Mouse (Mus musculus): ENCODE results near the gene Rbm33.

The Rbm33 gene

DNA sequence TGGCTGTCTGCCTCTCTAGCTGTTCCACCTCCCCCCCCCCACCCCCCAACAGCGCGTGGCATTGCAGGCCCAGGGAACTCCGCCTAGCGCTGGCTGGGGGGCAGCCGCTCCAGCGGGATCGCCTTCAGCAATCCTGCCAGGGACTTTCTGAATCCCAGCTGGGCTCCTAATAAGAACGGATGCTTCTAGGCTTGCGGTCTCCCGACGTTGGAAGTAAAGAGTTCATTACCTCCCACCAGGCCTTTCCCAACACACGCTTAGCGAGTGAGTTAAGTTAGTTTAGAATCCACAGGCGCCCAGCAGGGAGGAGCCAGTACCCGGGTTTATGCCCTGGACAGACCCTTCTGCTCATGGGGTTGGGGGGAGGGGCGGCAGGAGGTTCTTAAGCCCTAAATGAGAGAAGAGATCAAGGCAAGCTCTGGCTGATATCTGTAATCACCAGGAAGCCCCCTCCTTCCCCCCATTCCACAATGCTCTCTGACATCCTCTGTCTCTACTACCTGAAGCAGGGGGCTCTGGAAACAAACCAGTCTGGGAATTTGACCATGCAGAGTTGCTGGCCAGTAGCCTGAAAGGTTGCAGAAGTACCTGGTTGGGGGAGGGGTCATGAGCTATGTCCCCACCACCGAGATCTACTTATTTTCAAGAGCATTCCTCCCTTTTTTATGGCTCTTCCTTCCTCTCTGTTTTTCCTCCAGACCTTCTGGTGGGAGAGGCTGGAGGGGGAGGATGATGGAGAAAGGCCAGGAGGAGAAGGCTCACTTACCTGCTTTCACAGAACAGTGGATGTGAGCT lies 143.8 kb downstream of the Rbm33 start:
- no peak for TF ChIP-seq GATA4 (IDR thresholded peaks at IDR 0.05; ENCODE audit: insufficient replicate concordance, low read length)

DNA sequence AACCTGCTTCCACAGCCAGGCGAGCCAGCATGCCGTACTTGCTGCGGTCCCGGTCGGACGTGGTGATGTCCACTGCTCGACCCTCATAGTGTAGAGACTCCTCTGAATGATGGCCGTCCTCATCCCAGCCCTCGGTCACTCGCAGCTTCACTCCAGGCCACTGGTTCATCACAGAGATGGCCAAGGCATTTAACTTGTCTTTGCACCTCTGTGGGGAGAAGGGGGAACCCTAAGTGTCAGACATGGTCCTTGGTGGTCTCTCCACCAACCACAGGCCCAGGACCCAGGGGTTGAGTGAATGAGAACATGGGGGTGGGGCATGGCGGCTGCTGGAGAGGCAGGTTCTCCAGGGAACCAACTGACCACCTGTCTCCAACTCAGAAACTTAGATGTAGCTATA lies 144.5 kb downstream of the Rbm33 start:
- no peak for TF ChIP-seq GATA4 (IDR thresholded peaks at IDR 0.05; ENCODE audit: insufficient replicate concordance, low read length)

DNA sequence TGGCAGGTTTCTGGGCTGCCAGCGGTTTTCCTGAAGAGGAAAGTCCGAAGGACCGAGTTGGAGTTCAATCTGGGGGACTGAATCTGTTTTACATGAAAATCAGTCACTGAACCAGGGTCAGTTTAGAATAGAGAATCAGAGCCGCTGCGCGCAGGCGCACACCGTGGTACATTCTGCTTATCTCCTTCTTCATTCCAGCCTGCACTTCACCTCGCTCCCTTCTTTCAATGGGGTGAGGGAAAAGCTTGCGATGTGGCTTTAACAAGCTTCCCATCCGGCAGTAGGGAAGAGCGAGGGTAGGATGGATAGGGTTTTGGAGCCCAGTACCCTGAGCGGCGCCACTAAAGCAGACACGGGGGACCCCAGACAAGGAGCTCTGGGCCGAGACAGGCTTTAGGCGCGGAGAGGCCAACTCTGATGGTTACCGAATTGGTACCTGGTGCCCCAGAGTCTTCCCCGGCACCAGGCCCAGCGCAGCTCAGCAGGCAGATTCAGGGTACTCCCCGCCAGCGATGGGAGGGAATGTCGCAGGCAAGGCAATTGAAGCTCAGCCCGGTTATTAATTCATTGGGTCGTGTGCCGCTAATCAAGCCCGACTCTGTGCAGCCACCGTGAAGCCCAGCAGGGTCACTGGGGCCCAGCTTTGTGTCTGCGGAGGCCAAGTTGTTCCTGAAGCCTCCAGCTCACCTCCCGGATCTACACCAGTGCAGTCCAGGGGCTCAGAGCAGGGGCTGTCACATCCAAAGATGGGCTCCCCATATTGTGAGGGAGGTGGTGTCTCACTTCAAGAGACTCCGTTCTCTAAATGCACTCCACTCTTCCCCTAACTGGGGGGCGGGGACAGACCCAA lies 146.0 kb downstream of the Rbm33 start:
- TF ChIP-seq GATA4 (IDR thresholded peaks at IDR 0.05; ENCODE audit: insufficient replicate concordance, low read length) = no peak

DNA sequence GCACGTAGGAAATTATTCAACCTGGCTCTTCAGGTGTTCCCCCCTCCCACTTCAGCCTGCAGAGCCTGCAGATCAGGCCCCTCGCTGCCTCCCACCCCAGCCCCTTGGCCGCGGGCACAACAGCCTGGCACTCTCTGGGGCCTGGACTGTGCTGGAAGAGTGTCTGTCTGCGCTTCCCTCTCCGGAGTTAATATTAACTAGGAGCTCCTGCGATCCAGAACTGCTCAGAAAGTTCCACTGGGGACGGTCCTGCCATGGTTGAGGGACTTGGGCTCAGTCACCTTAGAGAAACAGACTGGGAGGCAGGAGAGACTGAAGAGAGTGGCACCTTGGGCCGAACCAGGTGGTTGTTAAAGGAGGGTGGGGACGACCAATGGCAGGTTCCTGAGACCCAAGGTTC lies 146.7 kb downstream of the Rbm33 start:
- no peak for TF ChIP-seq GATA4 (IDR thresholded peaks at IDR 0.05; ENCODE audit: insufficient replicate concordance, low read length)

DNA sequence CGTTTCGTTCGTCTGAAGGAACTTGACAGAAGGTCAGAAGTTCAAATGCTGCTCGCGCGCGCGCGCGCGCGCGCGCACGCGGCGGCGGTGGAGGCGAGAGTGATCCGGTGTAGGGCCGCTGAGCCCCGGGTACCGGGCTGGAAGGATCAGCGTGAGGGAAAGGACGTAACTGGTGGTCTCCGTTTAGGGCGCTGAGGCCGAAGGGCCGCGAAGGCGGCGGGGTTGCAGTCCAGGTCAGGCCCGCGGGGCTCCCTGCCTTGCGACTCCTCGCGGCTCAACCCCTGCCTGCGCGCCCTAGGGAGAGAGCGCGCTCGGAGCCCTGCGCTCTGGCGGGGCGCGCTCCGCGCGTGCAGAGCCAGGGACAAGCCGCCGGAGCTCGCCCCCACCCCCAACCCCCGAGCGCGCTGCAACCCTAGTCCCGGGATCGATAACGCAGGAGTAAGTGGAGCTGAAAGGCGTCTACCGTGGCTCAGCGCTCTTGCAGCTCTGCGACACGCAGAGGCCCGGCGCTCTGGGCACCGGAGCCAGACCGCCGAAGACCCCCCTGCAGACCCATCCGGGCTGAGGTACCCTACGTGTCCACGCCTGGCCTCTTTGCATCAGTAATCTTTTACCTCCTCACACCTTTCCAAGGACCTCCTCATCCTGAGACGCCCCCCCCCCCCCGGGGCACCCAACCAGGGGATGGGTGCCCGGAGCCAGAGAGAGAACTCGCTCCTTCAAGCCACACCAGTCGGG lies 147.6 kb downstream of the Rbm33 start:
- TF ChIP-seq GATA4 (IDR thresholded peaks at IDR 0.05; ENCODE audit: insufficient replicate concordance, low read length) = no peak

DNA sequence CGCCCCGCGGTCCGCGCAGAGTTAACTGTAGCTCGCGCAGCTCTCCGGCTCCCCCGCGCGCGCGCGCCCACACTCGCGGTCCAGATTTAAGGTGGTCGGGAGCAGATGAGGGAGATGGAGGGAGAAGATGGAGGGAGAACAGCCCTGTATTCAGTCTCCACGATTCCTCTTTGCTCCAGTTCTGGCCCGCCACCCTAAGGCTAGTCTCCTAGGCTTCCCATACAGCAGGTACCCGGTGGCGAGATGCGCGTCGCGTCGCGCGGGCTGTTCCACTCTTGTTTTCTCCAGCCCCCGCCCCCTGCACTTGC lies 148.1 kb downstream of the Rbm33 start:
- no peak for TF ChIP-seq GATA4 (IDR thresholded peaks at IDR 0.05; ENCODE audit: insufficient replicate concordance, low read length)

DNA sequence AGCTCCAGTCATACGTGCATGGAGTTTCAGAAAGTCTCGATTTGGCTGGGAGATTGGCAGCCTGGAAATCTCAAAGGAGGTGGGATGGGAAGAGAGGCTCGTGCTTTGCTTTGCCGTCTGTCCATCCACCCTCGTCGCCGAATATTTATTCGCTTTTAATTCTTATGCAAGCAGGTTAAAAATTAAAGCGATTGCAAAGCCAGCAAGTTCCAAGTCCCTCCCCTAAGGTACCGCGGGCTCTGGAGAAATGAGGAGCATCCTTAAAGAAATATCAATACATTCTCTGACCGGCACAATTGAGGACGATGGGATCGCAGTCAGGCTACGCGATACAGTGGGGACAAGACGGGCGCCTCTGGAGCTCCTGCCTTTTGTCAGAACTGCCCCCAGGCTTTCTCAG lies 148.6 kb downstream of the Rbm33 start:
- no peak for TF ChIP-seq GATA4 (IDR thresholded peaks at IDR 0.05; ENCODE audit: insufficient replicate concordance, low read length)

DNA sequence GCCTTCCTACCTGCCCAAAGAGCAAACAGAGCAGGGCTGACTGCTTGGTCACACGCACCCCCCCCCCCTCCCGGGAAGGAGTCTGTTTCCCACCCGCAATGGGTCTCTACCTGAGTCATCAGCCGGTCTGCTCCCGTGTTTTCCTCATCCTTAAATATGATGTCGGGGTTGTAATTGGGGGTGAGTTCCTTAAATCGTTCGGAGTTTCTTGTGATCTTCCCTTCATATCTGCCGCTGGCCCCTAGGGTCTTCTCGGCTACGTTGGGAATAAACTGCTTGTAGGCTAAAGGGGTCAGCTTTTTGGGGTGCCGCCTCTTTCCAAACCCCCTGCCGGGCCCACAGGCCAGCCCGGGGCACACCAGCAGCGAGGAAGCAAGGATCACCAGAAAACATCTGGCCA lies 149.4 kb downstream of the Rbm33 start:
- TF ChIP-seq GATA4 (IDR thresholded peaks at IDR 0.05; ENCODE audit: insufficient replicate concordance, low read length) = no peak

DNA sequence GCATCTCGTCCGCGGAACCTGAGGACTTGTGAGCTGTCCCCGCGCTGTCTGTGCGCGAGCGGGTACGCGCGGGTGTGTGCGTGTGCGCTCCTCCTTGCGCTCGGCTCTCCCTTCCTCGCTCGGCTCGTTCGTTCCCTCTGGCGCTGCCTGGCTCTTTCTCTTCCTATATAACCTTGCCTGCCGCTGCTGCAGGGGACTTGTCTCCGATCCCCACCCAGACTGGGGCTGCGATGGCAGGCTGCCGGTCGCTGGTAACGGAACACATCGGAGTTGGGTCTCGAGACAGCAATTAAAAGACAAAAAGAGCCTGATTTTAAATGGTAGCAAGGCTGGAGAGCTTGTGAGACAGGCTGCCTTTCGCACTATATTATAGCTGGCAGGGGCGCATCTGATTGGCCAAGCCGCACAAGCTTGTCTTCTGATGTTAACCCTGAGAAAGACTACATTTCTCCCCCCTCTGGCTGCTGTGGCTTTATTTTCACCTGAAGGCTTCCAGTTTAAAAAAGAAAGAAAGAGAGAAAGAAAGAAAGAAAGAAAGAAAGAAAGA lies 149.9 kb downstream of the Rbm33 start, which contains the start of gene Shh:
Gene Shh (minus strand): TSS at position 497 of the 547 bp plus-strand sequence.
- no peak for TF ChIP-seq GATA4 (IDR thresholded peaks at IDR 0.05; ENCODE audit: insufficient replicate concordance, low read length)

Measured in liver, adult (tissue).